Mouse (Mus musculus) hindbrain, embryonic 14.5 days (tissue): Measurements from ENCODE around the gene Pptc7. TPM values are rescaled to one million over a fixed set of nuclear protein-coding genes. Genes with fewer than 3 reads are reported as not detected.
"Not testable (repeated sequence)": the region's sequence is repeated elsewhere in the genome, so short reads cannot be mapped to it uniquely, and the experiment has no call there.

Source experiments
- ATAC-seq: fragments of 200-750 bp; cut with Nextera tagmentation; 2 replicates; pipeline ENCODE4 v1.8.0; 2017; ENCODE audit warnings: moderate number of reproducible peaks, mild to moderate bottlenecking, moderate TSS enrichment, moderate library complexity; ENCODE audit not compliant: low FRiP score
- DNase-seq: peaks from one replicate; pipeline ENCODE4 v3.0.0-alpha.2; 2015; ENCODE audit warnings: low spot score
- H3K27ac ChIP-seq: fragments of 300-500 bp; sonication (generic); 2 replicates; pipeline ENCODE4 v1.5.1; 2014; ENCODE audit warnings: mild to moderate bottlenecking, moderate library complexity
- H3K27me3 ChIP-seq: fragments of 300-500 bp; sonication (generic); 2 replicates; pipeline ENCODE4 v1.6.1; 2014; ENCODE audit warnings: mild to moderate bottlenecking, low read length, mixed read lengths; ENCODE audit not compliant: control insufficient read depth, insufficient read depth
- H3K36me3 ChIP-seq: fragments of 300-500 bp; sonication (generic); replicated peaks from 2 replicates; pipeline ENCODE4 v1.6.1; 2014; ENCODE audit not compliant: control insufficient read depth, insufficient read depth
- H3K4me1 ChIP-seq: fragments of 300-500 bp; sonication (generic); replicated peaks from 2 replicates; pipeline ENCODE4 v1.6.1; 2014; ENCODE audit warnings: antibody characterized with exemption, low read length, mixed read lengths; ENCODE audit not compliant: control insufficient read depth, insufficient read depth
- H3K4me2 ChIP-seq: fragments of 300-500 bp; sonication (generic); replicated peaks from 2 replicates; pipeline ENCODE4 v1.6.1; 2014; ENCODE audit warnings: mild to moderate bottlenecking, moderate library complexity
- H3K4me3 ChIP-seq: fragments of 300-500 bp; sonication (generic); replicated peaks from 2 replicates; pipeline ENCODE4 v1.5.1; 2014; ENCODE audit warnings: mild to moderate bottlenecking, low read length
- H3K9ac ChIP-seq: fragments of 300-500 bp; sonication (generic); 2 replicates; pipeline ENCODE4 v1.6.1; 2014
- H3K9me3 ChIP-seq: fragments of 300-500 bp; sonication (generic); 2 replicates; pipeline ENCODE4 v1.6.1; 2016; ENCODE audit warnings: low read length; ENCODE audit not compliant: control insufficient read depth
- WGBS: fragments of 180-500 bp; shearing (Covaris S2); extraction: QIAGEN DNeasy Blood & Tissue Kit; methylation state at CpG from one replicate; pipeline ENCODE4 v1.1.7; 2014; 5-methylcytosine and 5-hydroxymethylcytosine counted together
- polyA plus RNA-seq: library from polyadenylated mRNA; unstranded; fragments of >200 nt; fragmentation: Nextera tagmentation; extraction: Ambion mirVana; gene quantifications from 2 replicates; pipeline ENCODE4 v1.2.1, GENCODE M21; 2014

Pptc7 gene
- polyA plus RNA-seq, 1 experiment from 2014 or later: 8.5 TPM

- H3K36me3 ChIP-seq: peaks cover 43% of the 10 kb centered on the region
- H3K27me3 ChIP-seq: no peaks in the 10 kb centered on the region
- H3K9ac ChIP-seq: no peak overlapping the region
- H3K4me1 ChIP-seq: no peaks in the 10 kb centered on the region
- 73% methylated on average over 3 of the region's 3 CpGs for WGBS
- ATAC-seq: no peak
- H3K27ac ChIP-seq: no peak overlapping the region
- no peak for DNase-seq
- no peaks in the 10 kb centered on the region for H3K9me3 ChIP-seq
- no peak overlapping the region for H3K4me3 ChIP-seq
- H3K4me2 ChIP-seq: no peak overlapping the region
Measured at GRCm38 (mm10) chr5:122318100-122318499, 33.9 kb downstream of the Pptc7 start.

- not testable (repeated sequence) for H3K4me2 ChIP-seq, DNase-seq, H3K9ac ChIP-seq, H3K27me3 ChIP-seq, H3K27ac ChIP-seq, H3K4me1 ChIP-seq, ATAC-seq, H3K9me3 ChIP-seq, H3K4me3 ChIP-seq
- WGBS: 75% methylated on average over 3 of the region's 3 CpGs
- H3K36me3 ChIP-seq: peaks cover 42% of the 10 kb centered on the region
Measured at GRCm38 (mm10) chr5:122318976-122319375, 34.8 kb downstream of the Pptc7 start.

GRCm38 (mm10) chr5:122319474-122320204, 35.5 kb downstream of the Pptc7 start:
- Histone ChIP-seq H3K9me3 (no peaks in the 10 kb centered on the region), H3K4me2 (no peak overlapping the region), H3K9ac (no peak overlapping the region), H3K36me3 (peaks cover 43% of the 10 kb centered on the region), H3K4me1 (no peaks in the 10 kb centered on the region), H3K4me3 (no peak overlapping the region), H3K27me3 (no peaks in the 10 kb centered on the region), H3K27ac (no peak overlapping the region)
- 82% methylated on average over 14 of the region's 14 CpGs for WGBS
- DNase-seq (no peak), ATAC-seq (no peak)

- no peaks in the 10 kb centered on the region for H3K27me3 ChIP-seq
- H3K27ac ChIP-seq: no peak overlapping the region
- no peaks in the 10 kb centered on the region for H3K9me3 ChIP-seq
- DNase-seq (no peak), ATAC-seq (no peak)
- H3K36me3 ChIP-seq: peaks cover 45% of the 10 kb centered on the region
- no peak overlapping the region for H3K4me3 ChIP-seq
- no peak overlapping the region for H3K9ac ChIP-seq
- no peaks in the 10 kb centered on the region for H3K4me1 ChIP-seq
- H3K4me2 ChIP-seq: no peak overlapping the region
- WGBS: 87% methylated on average over 12 of the region's 12 CpGs
Measured at GRCm38 (mm10) chr5:122320205-122320781, 36.1 kb downstream of the Pptc7 start.

GRCm38 (mm10) chr5:122323523-122323922, 39.4 kb downstream of the Pptc7 start:
- no peak for ATAC-seq
- DNase-seq: no peak
- Histone ChIP-seq H3K4me1 (no peaks in the 10 kb centered on the region), H3K27ac (no peak overlapping the region), H3K4me2 (no peak overlapping the region), H3K9ac (no peak overlapping the region), H3K27me3 (no peaks in the 10 kb centered on the region), H3K9me3 (no peaks in the 10 kb centered on the region), H3K36me3 (peaks cover 49% of the 10 kb centered on the region), H3K4me3 (no peak overlapping the region)
- 63% methylated on average over 8 of the region's 8 CpGs for WGBS

- peaks cover 49% of the 10 kb centered on the region for H3K36me3 ChIP-seq
- no peak overlapping the region for H3K4me3 ChIP-seq
- H3K9me3 ChIP-seq: no peaks in the 10 kb centered on the region
- no peak overlapping the region for H3K4me2 ChIP-seq
- H3K4me1 ChIP-seq: no peaks in the 10 kb centered on the region
- H3K27ac ChIP-seq: no peak overlapping the region
- 91% methylated on average over 23 of the region's 23 CpGs for WGBS
- ATAC-seq (no peak), DNase-seq (no peak)
- H3K9ac ChIP-seq: no peak overlapping the region
- H3K27me3 ChIP-seq: no peaks in the 10 kb centered on the region
Measured at GRCm38 (mm10) chr5:122324608-122325431, 40.7 kb downstream of the Pptc7 start.

- no peak overlapping the region for H3K4me3 ChIP-seq
- H3K27ac ChIP-seq: no peak overlapping the region
- WGBS: 88% methylated on average over 8 of the region's 8 CpGs
- peaks cover 47% of the 10 kb centered on the region for H3K36me3 ChIP-seq
- no peak overlapping the region for H3K9ac ChIP-seq
- no peak overlapping the region for H3K4me2 ChIP-seq
- H3K27me3 ChIP-seq: no peaks in the 10 kb centered on the region
- ATAC-seq (no peak), DNase-seq (no peak)
- no peaks in the 10 kb centered on the region for H3K4me1 ChIP-seq
- no peaks in the 10 kb centered on the region for H3K9me3 ChIP-seq
Measured at GRCm38 (mm10) chr5:122325477-122325876, 41.3 kb downstream of the Pptc7 start.

GRCm38 (mm10) chr5:122327283-122327682, 43.1 kb downstream of the Pptc7 start:
- no peaks in the 10 kb centered on the region for H3K9me3 ChIP-seq
- no peaks in the 10 kb centered on the region for H3K27me3 ChIP-seq
- no peak overlapping the region for H3K4me2 ChIP-seq
- ATAC-seq (no peak), DNase-seq (no peak)
- peaks cover 30% of the 10 kb centered on the region for H3K36me3 ChIP-seq
- H3K27ac ChIP-seq: no peak overlapping the region
- WGBS: 89% methylated on average over 3 of the region's 3 CpGs
- no peaks in the 10 kb centered on the region for H3K4me1 ChIP-seq
- H3K4me3 ChIP-seq: no peak overlapping the region
- no peak overlapping the region for H3K9ac ChIP-seq

GRCm38 (mm10) chr5:122330269-122330668, 46.1 kb downstream of the Pptc7 start:
- Histone ChIP-seq H3K27ac (no peak overlapping the region), H3K4me3 (no peak overlapping the region), H3K4me2 (no peak overlapping the region), H3K27me3 (no peaks in the 10 kb centered on the region), H3K9me3 (no peaks in the 10 kb centered on the region), H3K36me3 (peaks cover 16% of the 10 kb centered on the region), H3K9ac (no peak overlapping the region), H3K4me1 (no peaks in the 10 kb centered on the region)
- 89% methylated on average over 4 of the region's 4 CpGs for WGBS
- DNase-seq (no peak), ATAC-seq (no peak)
